Mouse (Mus musculus): ENCODE measurements around the gene Mitf.

GRCm38 (mm10) chr6:97962311-97962710, 155.5 kb downstream of the Mitf start:
- TF ChIP-seq CTCF (IDR thresholded peaks at IDR 0.05; ENCODE audit: insufficient read depth, low read depth, low read length) (no peak), POLR2A (IDR thresholded peaks at IDR 0.05; ENCODE audit: insufficient read depth, low read depth, low read length) (no peak)
